ENCODE assay signal across 8 mouse cellular contexts in genomic region chr10:93162276-93162971, GRCm38 (mm10). TPM values are rescaled to one million over a fixed set of nuclear protein-coding genes. Genes with fewer than 3 reads are reported as not detected.
DNase-seq lines count a peak whose midpoint lies in the region; ATAC-seq and TF ChIP-seq lines count a peak whose summit lies in the region.

No protein-coding gene starts in this region.

- H3K27me3 ChIP-seq in heart, embryonic 14.5 days (ENCODE audit: control insufficient read depth, insufficient read depth, low read length), result no peaks in the 10 kb centered on the region
- no peaks in the 10 kb centered on the region for H3K27me3 ChIP-seq in G1E (ENCODE audit: insufficient read depth, low read length)
- no peaks in the 10 kb centered on the region for H3K27me3 ChIP-seq in heart, postnatal 0 days (ENCODE audit: control insufficient read depth, insufficient read depth, low read length)
- no peaks in the 10 kb centered on the region for H3K27me3 ChIP-seq in midbrain, embryonic 13.5 days

- peak overlapping the region; percentile 71 to 90 for H3K4me3 ChIP-seq in heart, embryonic 14.5 days (ENCODE audit: control insufficient read depth in 1 of 2, insufficient read depth in 1 of 2, low read depth in 1 of 2, low read length in 2 of 2)
- peak overlapping the region; percentile 91 for H3K4me3 ChIP-seq in G1E (ENCODE audit: low read depth, low read length)
- H3K4me3 ChIP-seq in heart, postnatal 0 days (ENCODE audit: low read depth, low read length), result peak overlapping the region; percentile 99
- H3K4me3 ChIP-seq in midbrain, embryonic 13.5 days (replicated peaks), result peak overlapping the region; percentile 97

- peak overlapping the region; percentile 83 for H3K4me2 ChIP-seq in heart, embryonic 14.5 days (ENCODE audit: low read length)
- peak overlapping the region; percentile 74 for H3K4me2 ChIP-seq in heart, postnatal 0 days (ENCODE audit: low read depth, low read length)
- peak overlapping the region; percentile 75 for H3K4me2 ChIP-seq in midbrain, embryonic 13.5 days (replicated peaks)

- H3K9me3 ChIP-seq in heart, embryonic 14.5 days (ENCODE audit: control insufficient read depth, low read length), result no peaks in the 10 kb centered on the region
- no peaks in the 10 kb centered on the region for H3K9me3 ChIP-seq in G1E (replicated peaks)
- H3K9me3 ChIP-seq in heart, postnatal 0 days (replicated peaks; ENCODE audit: control insufficient read depth, low read length), result no peaks in the 10 kb centered on the region
- H3K9me3 ChIP-seq in midbrain, embryonic 13.5 days, result no peaks in the 10 kb centered on the region

- peaks cover 14 to 41% of the 10 kb centered on the region in 2 experiments for H3K4me1 ChIP-seq in heart, embryonic 14.5 days (ENCODE audit: control insufficient read depth in 2 of 2, insufficient read depth in 2 of 2, low read length in 2 of 2)
- H3K4me1 ChIP-seq in G1E (ENCODE audit: insufficient read depth, low read depth, low read length), result peaks cover 50% of the 10 kb centered on the region
- peaks cover 22% of the 10 kb centered on the region for H3K4me1 ChIP-seq in heart, postnatal 0 days (ENCODE audit: control insufficient read depth, insufficient read depth)
- H3K4me1 ChIP-seq in midbrain, embryonic 13.5 days (replicated peaks), result peaks cover 40% of the 10 kb centered on the region

- no peak for TF ChIP-seq EP300 in heart, postnatal 0 days (IDR thresholded peaks at IDR 0.05; ENCODE audit: low read depth)

- peak overlapping the region; percentile 85 to 98 for H3K27ac ChIP-seq in heart, embryonic 14.5 days (replicated peaks in 1 of 2; ENCODE audit: control insufficient read depth in 1 of 2, insufficient read depth in 1 of 2, low read depth in 2 of 2, low read length in 2 of 2)
- H3K27ac ChIP-seq in heart, postnatal 0 days (ENCODE audit: low read depth), result peak overlapping the region; percentile 100
- peak overlapping the region; percentile 100 for H3K27ac ChIP-seq in midbrain, embryonic 13.5 days

- intact Hi-C loops in heart, postnatal 36 days (cut with DNase I), result loop anchor here (5.0 kb wide), 3 partner anchors 65 to 265 kb away; no protein-coding TSS in a partner anchor

- DNase-seq in heart, postnatal 36 days, result no peak
- DNase-seq in G1E (ENCODE audit: low spot score), result no peak
- DNase-seq in heart, postnatal 0 days (ENCODE audit: low spot score), result no peak
- DNase-seq in adrenal gland, adult 2 months, result no peak
- no peak for DNase-seq in gastrocnemius, postnatal 4 days (ENCODE audit: low spot score in 2 of 2)

- peak overlapping the region; percentile 97 for H3K9ac ChIP-seq in heart, embryonic 14.5 days (ENCODE audit: low read length)
- H3K9ac ChIP-seq in heart, postnatal 0 days (replicated peaks; ENCODE audit: low read depth, low read length), result peak overlapping the region; percentile 99
- H3K9ac ChIP-seq in midbrain, embryonic 13.5 days (replicated peaks), result peak overlapping the region; percentile 99

- 32% methylated on average over 11 of the region's 11 CpGs for WGBS in heart, embryonic 14.5 days
- WGBS in heart, postnatal 0 days, result 26% methylated on average over 11 of the region's 11 CpGs
- WGBS in midbrain, embryonic 13.5 days, result 9% methylated on average over 11 of the region's 11 CpGs

- H3K36me3 ChIP-seq in heart, embryonic 14.5 days (ENCODE audit: control insufficient read depth, insufficient read depth, low read length), result no peaks in the 10 kb centered on the region
- H3K36me3 ChIP-seq in G1E (replicated peaks), result peaks cover 2% of the 10 kb centered on the region
- H3K36me3 ChIP-seq in heart, postnatal 0 days (replicated peaks; ENCODE audit: control insufficient read depth, insufficient read depth, low read length), result no peaks in the 10 kb centered on the region
- no peaks in the 10 kb centered on the region for H3K36me3 ChIP-seq in midbrain, embryonic 13.5 days

- TF ChIP-seq CTCF in G1E (IDR thresholded peaks at IDR 0.05; ENCODE audit: low read depth, low read length), result no peak
- no peak for TF ChIP-seq CTCF in heart, postnatal 0 days (IDR thresholded peaks at IDR 0.05; ENCODE audit: low read depth)

- no peak for ATAC-seq in heart, embryonic 14.5 days (ENCODE audit: insufficient number of reproducible peaks, insufficient read depth, low FRiP score, low read depth)
- no peak for ATAC-seq in G1E (ENCODE audit: extremely low read depth, insufficient number of reproducible peaks, low FRiP score, poor library complexity, severe bottlenecking)
- ATAC-seq in heart, postnatal 0 days (ENCODE audit: insufficient read depth, low read depth), result no peak
- no peak for ATAC-seq in midbrain, embryonic 13.5 days
- ATAC-seq in megakaryocyte-erythroid progenitor cell, adult 5-6 weeks (replicated peaks; ENCODE audit: low FRiP score, low TSS enrichment, poor library complexity, severe bottlenecking), result no peak

RNA-seq across cellular contexts. Expression of gene Cdk17, which starts 1.7 kb away (rescaled TPM):
- 24.4 and 27.1 TPM in 2 replicates for polyA plus RNA-seq in heart, embryonic 14.5 days (2014; fragmentation: Nextera tagmentation; extraction: Ambion mirVana)
- 10 to 100 TPM; 14.3 to 16.8 TPM for total RNA-seq in heart, postnatal 36 days (2021)
- total RNA-seq in G1E (2014; fragmentation: Nextera tagmentation), result 123 and 138 TPM in 2 replicates
- total RNA-seq in G1E (2017), result 91.0 and 95.6 TPM in 2 replicates
- 4.9 and 6.5 TPM in 2 replicates for polyA plus RNA-seq in G1E (2012)
- 40.2 and 41.2 TPM in 2 replicates for total RNA-seq in heart, postnatal 0 days (2014; rRNA removed; ENCODE audit: low replicate concordance)
- 11.9 and 12.3 TPM in 2 replicates for polyA plus RNA-seq in heart, postnatal 0 days (2015; fragmentation: Nextera tagmentation; extraction: Ambion mirVana)
- polyA plus RNA-seq in midbrain, embryonic 13.5 days (2015; fragmentation: Nextera tagmentation; extraction: Ambion mirVana), result 40.7 and 46.3 TPM in 2 replicates
- total RNA-seq in adrenal gland, adult 2 months (2021), result 10 to 100 TPM; 26.5 to 30.0 TPM
- 8.7 and 9.3 TPM in 2 replicates for polyA plus RNA-seq in adrenal gland, adult 2 months (2012; rRNA removed)
- 10 to 100 TPM; 29.5 to 30.3 TPM for total RNA-seq in gastrocnemius, postnatal 4 days (2021)
- total RNA-seq in megakaryocyte-erythroid progenitor cell, adult 5-6 weeks (2014; fragmentation: Nextera tagmentation), result 48.0 and 71.7 TPM in 2 replicates
- total RNA-seq in megakaryocyte-erythroid progenitor cell, adult 5-6 weeks (2017), result 69.4 and 88.0 TPM in 2 replicates
